Mouse (Mus musculus) right cerebral cortex, postnatal 25 days (tissue): ENCODE measurements around the gene Rpl11.
"Not testable (repeated sequence)": the region's sequence is repeated elsewhere in the genome, so short reads cannot be mapped to it uniquely, and the experiment has no call there.

Source experiments
- DNase-seq: peaks from one replicate; pipeline ENCODE4 v3.0.0; 2022

Rpl11 gene

GRCm38 (mm10) chr4:136053247-136053596 is at the start of gene Rpl11:
TSS of gene Rpl11 (minus strand) at chr4:136053428.
- peak; percentile 90 for DNase-seq

GRCm38 (mm10) chr4:136101753-136102152 is 48.5 kb upstream of the Rpl11 start:
- not testable (repeated sequence) for DNase-seq

- no peak for DNase-seq
These were observed 47.3 kb upstream of the Rpl11 start for GRCm38 (mm10) chr4:136100396-136101070.

- DNase-seq, result no peak
These were observed 45.2 kb upstream of the Rpl11 start for GRCm38 (mm10) chr4:136098446-136098845.

GRCm38 (mm10) chr4:136096446-136097113 is 43.4 kb upstream of the Rpl11 start:
- no peak for DNase-seq

GRCm38 (mm10) chr4:136095490-136096105 is 42.4 kb upstream of the Rpl11 start:
- DNase-seq, result no peak

GRCm38 (mm10) chr4:136094519-136095219 is 41.4 kb upstream of the Rpl11 start:
- peak; percentile 31 for DNase-seq

- DNase-seq, result no peak
These were observed 39.3 kb upstream of the Rpl11 start for GRCm38 (mm10) chr4:136092498-136092897.

GRCm38 (mm10) chr4:136091346-136091745 is 38.1 kb upstream of the Rpl11 start:
- no peak for DNase-seq

GRCm38 (mm10) chr4:136089748-136090583 is 36.7 kb upstream of the Rpl11 start:
- no peak for DNase-seq

- no peak for DNase-seq
These were observed 35.9 kb upstream of the Rpl11 start for GRCm38 (mm10) chr4:136088971-136089747.

- no peak for DNase-seq
These were observed 35.1 kb upstream of the Rpl11 start for GRCm38 (mm10) chr4:136088364-136088763.

GRCm38 (mm10) chr4:136087261-136087660 is 34.0 kb upstream of the Rpl11 start:
- DNase-seq, result no peak

- no peak for DNase-seq
These were observed 31.6 kb upstream of the Rpl11 start for GRCm38 (mm10) chr4:136084840-136085239.

GRCm38 (mm10) chr4:136083269-136084105 is 30.3 kb upstream of the Rpl11 start:
- no peak for DNase-seq

- DNase-seq, result peak; percentile 26
These were observed 28.5 kb upstream of the Rpl11 start for GRCm38 (mm10) chr4:136081729-136082128.

GRCm38 (mm10) chr4:136078649-136079048 is 25.4 kb upstream of the Rpl11 start:
- no peak for DNase-seq

- DNase-seq, result no peak
These were observed 23.7 kb upstream of the Rpl11 start for GRCm38 (mm10) chr4:136076776-136077538.

- peak; percentile 51 for DNase-seq
These were observed 18.0 kb upstream of the Rpl11 start for GRCm38 (mm10) chr4:136071178-136071714.

GRCm38 (mm10) chr4:136070592-136070991 is 17.4 kb upstream of the Rpl11 start:
- DNase-seq, result no peak
